Mouse (Mus musculus) hindbrain, embryonic 14.5 days (tissue): Measurements from ENCODE around the gene Ctps. TPM values are rescaled to one million over a fixed set of nuclear protein-coding genes. Genes with fewer than 3 reads are reported as not detected.
"Not testable (repeated sequence)": the region's sequence is repeated elsewhere in the genome, so short reads cannot be mapped to it uniquely, and the experiment has no call there.

Experiments used
- ATAC-seq: fragments of 200-750 bp; cut with Nextera tagmentation; 2 replicates; pipeline ENCODE4 v1.8.0; 2017; ENCODE audit warnings: moderate number of reproducible peaks, mild to moderate bottlenecking, moderate TSS enrichment, moderate library complexity; ENCODE audit not compliant: low FRiP score
- DNase-seq: peaks from one replicate; pipeline ENCODE4 v3.0.0-alpha.2; 2015; ENCODE audit warnings: low spot score
- H3K27ac ChIP-seq: fragments of 300-500 bp; sonication (generic); 2 replicates; pipeline ENCODE4 v1.5.1; 2014; ENCODE audit warnings: mild to moderate bottlenecking, moderate library complexity
- H3K27me3 ChIP-seq: fragments of 300-500 bp; sonication (generic); 2 replicates; pipeline ENCODE4 v1.6.1; 2014; ENCODE audit warnings: mild to moderate bottlenecking, low read length, mixed read lengths; ENCODE audit not compliant: control insufficient read depth, insufficient read depth
- H3K36me3 ChIP-seq: fragments of 300-500 bp; sonication (generic); replicated peaks from 2 replicates; pipeline ENCODE4 v1.6.1; 2014; ENCODE audit not compliant: control insufficient read depth, insufficient read depth
- H3K4me1 ChIP-seq: fragments of 300-500 bp; sonication (generic); replicated peaks from 2 replicates; pipeline ENCODE4 v1.6.1; 2014; ENCODE audit warnings: antibody characterized with exemption, low read length, mixed read lengths; ENCODE audit not compliant: control insufficient read depth, insufficient read depth
- H3K4me2 ChIP-seq: fragments of 300-500 bp; sonication (generic); replicated peaks from 2 replicates; pipeline ENCODE4 v1.6.1; 2014; ENCODE audit warnings: mild to moderate bottlenecking, moderate library complexity
- H3K4me3 ChIP-seq: fragments of 300-500 bp; sonication (generic); replicated peaks from 2 replicates; pipeline ENCODE4 v1.5.1; 2014; ENCODE audit warnings: mild to moderate bottlenecking, low read length
- H3K9ac ChIP-seq: fragments of 300-500 bp; sonication (generic); 2 replicates; pipeline ENCODE4 v1.6.1; 2014
- H3K9me3 ChIP-seq: fragments of 300-500 bp; sonication (generic); 2 replicates; pipeline ENCODE4 v1.6.1; 2016; ENCODE audit warnings: low read length; ENCODE audit not compliant: control insufficient read depth
- WGBS: fragments of 180-500 bp; shearing (Covaris S2); extraction: QIAGEN DNeasy Blood & Tissue Kit; methylation state at CpG from one replicate; pipeline ENCODE4 v1.1.7; 2014; 5-methylcytosine and 5-hydroxymethylcytosine counted together
- polyA plus RNA-seq: library from polyadenylated mRNA; unstranded; fragments of >200 nt; fragmentation: Nextera tagmentation; extraction: Ambion mirVana; gene quantifications from 2 replicates; pipeline ENCODE4 v1.2.1, GENCODE M21; 2014

The Ctps gene
- polyA plus RNA-seq, 1 experiment from 2014 or later: 87.0 TPM

GRCm38 (mm10) chr4:120602669-120603068 lies 32.6 kb upstream of the Ctps start:
- Histone ChIP-seq H3K4me1 (no peaks in the 10 kb centered on the region), H3K9ac (no peak overlapping the region), H3K27ac (no peak overlapping the region), H3K36me3 (no peaks in the 10 kb centered on the region), H3K9me3 (no peaks in the 10 kb centered on the region), H3K4me2 (no peak overlapping the region), H3K27me3 (no peaks in the 10 kb centered on the region), H3K4me3 (no peak overlapping the region)
- no peak for ATAC-seq
- 75% methylated on average over 3 of the region's 3 CpGs for WGBS
- no peak for DNase-seq

- no peaks in the 10 kb centered on the region for H3K4me1 ChIP-seq
- no peak overlapping the region for H3K27ac ChIP-seq
- no peak overlapping the region for H3K4me2 ChIP-seq
- no peak overlapping the region for H3K4me3 ChIP-seq
- H3K9me3 ChIP-seq: no peaks in the 10 kb centered on the region
- H3K9ac ChIP-seq: no peak overlapping the region
- WGBS: 85% methylated on average over 1 of the region's 1 CpGs
- ATAC-seq (no peak), DNase-seq (no peak)
- no peaks in the 10 kb centered on the region for H3K36me3 ChIP-seq
- no peaks in the 10 kb centered on the region for H3K27me3 ChIP-seq
Observed at GRCm38 (mm10) chr4:120601774-120602173, 31.7 kb upstream of the Ctps start.

- H3K36me3 ChIP-seq: no peaks in the 10 kb centered on the region
- DNase-seq (no peak), ATAC-seq (no peak; the same call in 1 of the 2 replicates)
Observed at GRCm38 (mm10) chr4:120598922-120599321, 28.8 kb upstream of the Ctps start.

DNA sequence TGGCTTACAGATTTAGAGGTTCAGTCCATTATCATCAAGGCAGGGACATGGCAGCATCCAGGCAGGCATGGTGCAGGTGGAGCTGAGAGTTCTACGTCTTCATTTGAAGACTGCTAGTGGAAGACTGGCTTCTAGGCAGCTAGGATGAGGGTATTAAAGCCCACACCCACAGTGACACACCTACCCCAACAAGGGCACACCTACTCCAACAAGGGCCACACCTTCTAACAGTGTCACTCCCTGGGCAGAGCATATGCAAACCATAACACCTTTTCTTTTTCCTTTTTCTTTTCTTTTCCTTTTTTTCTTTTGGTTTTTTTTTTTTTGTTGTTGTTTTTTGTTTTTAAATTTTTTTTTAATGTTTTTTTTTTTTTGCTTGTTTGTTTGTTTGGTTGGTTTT lies 26.1 kb upstream of the Ctps start:
- H3K4me1 ChIP-seq, H3K4me3 ChIP-seq, H3K27me3 ChIP-seq, H3K36me3 ChIP-seq, H3K9ac ChIP-seq, H3K9me3 ChIP-seq, H3K27ac ChIP-seq, DNase-seq, H3K4me2 ChIP-seq, ATAC-seq: not testable (repeated sequence)
- WGBS: 100% methylated on average over 1 of the region's 1 CpGs

More at GRCm38 (mm10) chr4:120598922-120599321, 28.8 kb upstream of the Ctps start:
- Histone ChIP-seq H3K9me3 (no peaks in the 10 kb centered on the region), H3K4me1 (no peaks in the 10 kb centered on the region), H3K4me2 (no peak overlapping the region), H3K27me3 (no peaks in the 10 kb centered on the region), H3K4me3 (no peak overlapping the region), H3K27ac (no peak overlapping the region), H3K9ac (no peak overlapping the region)
- 14% methylated on average over 2 of the region's 2 CpGs for WGBS

- no peaks in the 10 kb centered on the region; the same call in 1 of the 2 replicates for H3K27me3 ChIP-seq
- no peak for DNase-seq
- no peaks in the 10 kb centered on the region for H3K36me3 ChIP-seq
- H3K9me3 ChIP-seq: no peaks in the 10 kb centered on the region
- no peak overlapping the region for H3K27ac ChIP-seq
- no peak overlapping the region for H3K4me2 ChIP-seq
- no peak overlapping the region for H3K4me3 ChIP-seq
- no peak for ATAC-seq
- WGBS: 87% methylated on average over 4 of the region's 4 CpGs
- H3K9ac ChIP-seq: no peak overlapping the region
- H3K4me1 ChIP-seq: no peaks in the 10 kb centered on the region
Observed at GRCm38 (mm10) chr4:120590973-120591372, 20.9 kb upstream of the Ctps start.

DNA sequence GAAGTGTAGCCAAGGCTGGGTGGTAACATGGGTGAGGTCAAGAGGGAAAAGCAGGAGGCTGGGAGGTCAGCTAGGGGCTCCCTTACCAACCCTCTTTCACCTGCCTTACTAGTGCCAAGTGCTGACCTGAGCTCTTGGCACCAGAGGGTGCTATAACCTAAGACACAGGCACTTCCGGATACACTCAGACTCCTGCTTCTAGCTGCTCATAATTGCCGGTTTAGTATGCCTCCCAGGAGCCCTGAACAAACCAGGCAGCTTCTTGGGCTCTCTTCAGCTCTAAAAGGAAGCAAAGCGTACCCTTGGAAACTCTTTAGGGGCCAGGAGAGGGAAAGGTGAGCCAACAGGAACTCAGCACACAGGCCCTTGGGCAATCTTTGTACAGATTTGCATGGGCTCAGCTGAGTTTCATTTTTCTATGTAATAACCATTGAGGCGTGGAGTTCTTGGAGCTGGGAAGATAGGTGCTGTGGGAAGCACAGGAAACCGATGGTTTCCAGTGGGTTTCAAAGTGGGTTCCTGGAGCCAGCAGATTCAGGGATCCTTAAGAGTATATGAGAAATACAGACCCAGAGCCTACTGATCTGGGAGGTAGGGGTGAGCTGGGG lies 19.8 kb upstream of the Ctps start:
- no peaks in the 10 kb centered on the region; the same call in 1 of the 2 replicates for H3K27me3 ChIP-seq
- no peaks in the 10 kb centered on the region for H3K4me1 ChIP-seq
- WGBS: 25% methylated on average over 5 of the region's 5 CpGs
- DNase-seq (peak; percentile 85), ATAC-seq (peak; percentile 94)
- no peak overlapping the region for H3K4me2 ChIP-seq
- H3K27ac ChIP-seq: no peak overlapping the region
- no peak overlapping the region for H3K9ac ChIP-seq
- H3K4me3 ChIP-seq: no peak overlapping the region
- H3K36me3 ChIP-seq: no peaks in the 10 kb centered on the region
- H3K9me3 ChIP-seq: no peaks in the 10 kb centered on the region

- no peaks in the 10 kb centered on the region for H3K36me3 ChIP-seq
- no peak for ATAC-seq
- DNase-seq: no peak
- H3K4me2 ChIP-seq: no peak overlapping the region
- 14% methylated on average over 3 of the region's 3 CpGs for WGBS
- H3K27ac ChIP-seq: no peak overlapping the region
- no peak overlapping the region for H3K4me3 ChIP-seq
- H3K9me3 ChIP-seq: no peaks in the 10 kb centered on the region
- no peaks in the 10 kb centered on the region for H3K4me1 ChIP-seq
- H3K27me3 ChIP-seq: no peaks in the 10 kb centered on the region; the same call in 1 of the 2 replicates
- H3K9ac ChIP-seq: no peak overlapping the region
Observed at GRCm38 (mm10) chr4:120589070-120589469, 19.0 kb upstream of the Ctps start.

GRCm38 (mm10) chr4:120588445-120588844 lies 18.4 kb upstream of the Ctps start, which contains the start of gene Gm8439:
Gene Gm8439 (plus strand): TSS chr4:120588745.
- 26% methylated on average over 4 of the region's 4 CpGs for WGBS
- DNase-seq (no peak), ATAC-seq (no peak)
- no peak within 1 kb of the TSS for H3K27ac ChIP-seq
- no peak within 1 kb of the TSS for H3K4me3 ChIP-seq
- H3K4me1 ChIP-seq: no peaks in the 10 kb centered on the region
- H3K9ac ChIP-seq: no peak within 1 kb of the TSS
- no peak within 1 kb of the TSS for H3K4me2 ChIP-seq
- no peaks in the 10 kb centered on the region for H3K9me3 ChIP-seq
- no peaks in the 10 kb centered on the region for H3K36me3 ChIP-seq
- no peaks in the 10 kb centered on the region; the same call in 1 of the 2 replicates for H3K27me3 ChIP-seq

GRCm38 (mm10) chr4:120586986-120587385 lies 16.9 kb upstream of the Ctps start:
- DNase-seq: no peak
- WGBS: 60% methylated on average over 1 of the region's 1 CpGs
- H3K9ac ChIP-seq: no peak overlapping the region

DNA sequence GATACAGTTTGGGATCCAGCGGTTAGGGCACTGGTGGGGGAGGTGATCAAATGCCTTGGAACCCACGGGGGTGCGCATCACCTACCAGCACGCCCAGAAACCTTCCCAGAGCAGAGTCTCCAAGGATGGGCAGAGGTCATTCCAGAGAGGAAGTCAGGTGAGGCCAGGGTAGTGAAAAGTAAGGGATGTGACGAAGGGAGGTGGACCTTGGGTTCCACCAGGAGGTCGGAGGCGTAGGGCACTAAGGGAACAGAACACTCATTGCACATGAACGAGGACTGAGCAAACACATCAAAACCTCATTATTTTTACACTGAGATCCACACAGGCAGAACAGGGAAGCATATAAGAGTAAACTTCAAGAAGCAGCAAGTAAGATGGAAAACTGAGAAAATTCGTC lies 11.6 kb upstream of the Ctps start:
- Histone ChIP-seq H3K27ac (no peak overlapping the region), H3K4me2 (no peak overlapping the region), H3K4me3 (no peak overlapping the region), H3K9me3 (no peaks in the 10 kb centered on the region), H3K9ac (no peak overlapping the region), H3K36me3 (no peaks in the 10 kb centered on the region), H3K27me3 (no peaks in the 10 kb centered on the region), H3K4me1 (no peaks in the 10 kb centered on the region)
- ATAC-seq (no peak), DNase-seq (no peak)
- 83% methylated on average over 9 of the region's 9 CpGs for WGBS

More at GRCm38 (mm10) chr4:120586986-120587385, 16.9 kb upstream of the Ctps start:
- ATAC-seq: no peak
- Histone ChIP-seq H3K27ac (no peak overlapping the region), H3K27me3 (no peaks in the 10 kb centered on the region; the same call in 1 of the 2 replicates), H3K4me3 (no peak overlapping the region), H3K4me1 (no peaks in the 10 kb centered on the region), H3K9me3 (no peaks in the 10 kb centered on the region), H3K36me3 (no peaks in the 10 kb centered on the region), H3K4me2 (no peak overlapping the region)
